Mouse (Mus musculus) forebrain, embryonic 14.5 days (tissue): ENCODE measurements around the gene Ap1m1. TPM values are rescaled to one million over a fixed set of nuclear protein-coding genes. Genes with fewer than 3 reads are reported as not detected.

Source experiments
- ATAC-seq: fragments of 200-750 bp; cut with Nextera tagmentation; 2 replicates; pipeline ENCODE4 v1.8.0; 2017; ENCODE audit warnings: mild to moderate bottlenecking, moderate library complexity
- DNase-seq: peaks from one replicate; pipeline ENCODE4 v3.0.0-alpha.2; 2015; ENCODE audit warnings: low spot score
- H3K27ac ChIP-seq: fragments of 300-500 bp; sonication (generic); 2 replicates; pipeline ENCODE4 v1.5.1; 2014; ENCODE audit warnings: low read depth, mild to moderate bottlenecking, control low read depth, low read length, moderate library complexity
- H3K27me3 ChIP-seq: fragments of 300-500 bp; sonication (generic); replicated peaks from 2 replicates; pipeline ENCODE4 v1.6.1; 2014; ENCODE audit warnings: low read length, control low read depth, mixed read lengths; ENCODE audit not compliant: control insufficient read depth, insufficient read depth
- H3K36me3 ChIP-seq: fragments of 300-500 bp; sonication (generic); 2 replicates; pipeline ENCODE4 v1.6.1; 2014; ENCODE audit warnings: low read length, control low read depth; ENCODE audit not compliant: control insufficient read depth, insufficient read depth
- H3K4me1 ChIP-seq: fragments of 300-500 bp; sonication (generic); 2 replicates; pipeline ENCODE4 v1.6.1; 2014; ENCODE audit warnings: antibody characterized with exemption, low read length, control low read depth; ENCODE audit not compliant: control insufficient read depth, insufficient read depth
- H3K4me2 ChIP-seq: fragments of 300-500 bp; sonication (generic); 2 replicates; pipeline ENCODE4 v1.6.1; 2014; ENCODE audit warnings: mild to moderate bottlenecking, control low read depth, low read length
- H3K4me3 ChIP-seq: fragments of 300-500 bp; sonication (generic); 2 replicates; pipeline ENCODE4 v1.5.1; 2014; ENCODE audit warnings: low read depth, low read length, control low read depth
- H3K9ac ChIP-seq: fragments of 300-500 bp; sonication (generic); 2 replicates; pipeline ENCODE4 v1.6.1; 2014; ENCODE audit warnings: mild to moderate bottlenecking, low read length, control low read depth, moderate library complexity
- H3K9me3 ChIP-seq: fragments of 300-500 bp; sonication (generic); replicated peaks from 2 replicates; pipeline ENCODE4 v1.6.1; 2016; ENCODE audit warnings: low read length, control low read depth, mixed read lengths; ENCODE audit not compliant: control insufficient read depth
- WGBS: fragments of 180-500 bp; shearing (Covaris S2); extraction: QIAGEN DNeasy Blood & Tissue Kit; methylation state at CpG from one replicate; pipeline ENCODE4 v1.1.7; 2014; 5-methylcytosine and 5-hydroxymethylcytosine counted together
- polyA plus RNA-seq: library from polyadenylated mRNA; unstranded; fragments of >200 nt; fragmentation: Nextera tagmentation; extraction: Ambion mirVana; gene quantifications from 2 replicates; pipeline ENCODE4 v1.2.1, GENCODE M21; 2014

The Ap1m1 gene
- polyA plus RNA-seq, 1 experiment from 2014 or later, result 214 TPM

DNA sequence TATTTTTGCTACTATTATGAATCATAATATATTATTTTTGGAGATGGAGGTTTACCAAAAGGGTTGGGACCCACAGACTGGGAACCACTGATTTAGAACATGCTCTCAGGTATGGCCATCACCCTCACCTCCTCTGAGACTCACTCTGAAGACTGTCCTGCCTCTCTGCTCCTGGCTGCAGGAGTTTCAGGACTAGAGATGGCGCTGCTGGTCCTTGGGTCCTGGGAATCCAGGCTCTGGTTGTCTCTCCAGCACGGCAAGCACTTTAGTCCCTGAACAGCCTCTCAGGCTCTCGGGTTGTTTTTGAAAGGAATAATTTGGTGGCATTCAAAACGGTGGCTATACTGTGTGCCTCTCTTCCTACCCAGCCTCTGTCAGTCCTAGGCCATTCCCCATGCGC lies 22.1 kb downstream of the Ap1m1 start:
- no peak for DNase-seq
- Histone ChIP-seq H3K36me3 (no peaks in the 10 kb centered on the region; the same call in 1 of the 2 replicates), H3K9me3 (no peaks in the 10 kb centered on the region), H3K27me3 (no peaks in the 10 kb centered on the region), H3K4me3 (no peak overlapping the region), H3K4me2 (no peak overlapping the region), H3K9ac (no peak overlapping the region), H3K27ac (no peak overlapping the region), H3K4me1 (no peaks in the 10 kb centered on the region)
- 55% methylated on average over 5 of the region's 5 CpGs for WGBS
- no peak for ATAC-seq

DNA sequence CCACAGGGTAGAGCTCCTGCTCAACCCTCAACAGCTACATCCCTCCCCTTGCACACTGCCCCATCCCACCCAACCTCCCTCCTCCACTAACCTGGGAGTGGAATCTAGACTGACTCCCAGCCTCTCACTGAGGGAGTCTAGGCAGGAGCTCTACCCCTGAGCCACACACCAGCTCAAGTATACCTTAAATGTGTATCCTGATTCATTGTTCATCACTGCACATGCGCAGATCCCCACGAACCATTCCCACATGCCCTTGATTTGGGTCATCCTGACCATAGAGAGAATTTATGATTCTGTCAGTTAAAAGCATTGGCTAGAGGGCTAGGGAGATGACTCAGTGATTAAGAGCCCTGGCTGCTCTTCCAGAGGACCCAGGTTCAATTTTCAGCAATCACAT lies 22.9 kb downstream of the Ap1m1 start:
- ATAC-seq (no peak), DNase-seq (no peak)
- no peak overlapping the region for H3K4me2 ChIP-seq
- H3K36me3 ChIP-seq, result no peaks in the 10 kb centered on the region
- H3K4me3 ChIP-seq, result no peak overlapping the region
- WGBS, result 79% methylated on average over 2 of the region's 2 CpGs
- no peaks in the 10 kb centered on the region for H3K27me3 ChIP-seq
- no peak overlapping the region for H3K9ac ChIP-seq
- no peaks in the 10 kb centered on the region for H3K4me1 ChIP-seq
- no peaks in the 10 kb centered on the region for H3K9me3 ChIP-seq
- no peak overlapping the region for H3K27ac ChIP-seq

GRCm38 (mm10) chr8:72263451-72263850 lies 23.6 kb downstream of the Ap1m1 start:
- Histone ChIP-seq H3K4me3 (no peak overlapping the region), H3K27ac (no peak overlapping the region), H3K9me3 (no peaks in the 10 kb centered on the region), H3K9ac (no peak overlapping the region), H3K27me3 (no peaks in the 10 kb centered on the region), H3K36me3 (no peaks in the 10 kb centered on the region), H3K4me1 (no peaks in the 10 kb centered on the region), H3K4me2 (no peak overlapping the region)
- ATAC-seq (no peak), DNase-seq (no peak)
- 75% methylated on average over 7 of the region's 7 CpGs for WGBS

DNA sequence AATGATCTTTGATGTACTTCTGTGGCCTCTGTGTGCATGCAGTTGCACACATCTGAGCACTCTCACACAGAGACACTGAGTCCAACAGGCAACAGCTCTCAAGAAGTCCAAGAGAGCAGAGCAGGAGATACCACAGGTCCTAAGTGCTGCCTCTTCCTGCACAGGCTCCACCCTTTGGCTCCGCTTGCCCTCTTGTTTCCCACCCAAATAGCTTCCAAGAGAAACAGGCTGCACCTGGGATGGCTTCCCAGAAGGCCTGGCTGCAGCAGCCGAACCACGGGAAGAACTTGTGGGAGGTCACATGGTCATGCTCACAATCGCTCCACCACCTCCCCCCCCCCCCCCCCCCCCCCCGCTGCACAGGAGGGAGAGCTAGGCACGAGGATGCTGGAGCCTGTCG lies 25.5 kb downstream of the Ap1m1 start:
- Histone ChIP-seq H3K9me3 (no peaks in the 10 kb centered on the region), H3K27ac (no peak overlapping the region), H3K4me1 (no peaks in the 10 kb centered on the region), H3K4me2 (no peak overlapping the region), H3K27me3 (no peaks in the 10 kb centered on the region), H3K4me3 (no peak overlapping the region), H3K9ac (no peak overlapping the region), H3K36me3 (no peaks in the 10 kb centered on the region)
- WGBS, result 57% methylated on average over 5 of the region's 7 CpGs
- ATAC-seq, result no peak
- no peak for DNase-seq

DNA sequence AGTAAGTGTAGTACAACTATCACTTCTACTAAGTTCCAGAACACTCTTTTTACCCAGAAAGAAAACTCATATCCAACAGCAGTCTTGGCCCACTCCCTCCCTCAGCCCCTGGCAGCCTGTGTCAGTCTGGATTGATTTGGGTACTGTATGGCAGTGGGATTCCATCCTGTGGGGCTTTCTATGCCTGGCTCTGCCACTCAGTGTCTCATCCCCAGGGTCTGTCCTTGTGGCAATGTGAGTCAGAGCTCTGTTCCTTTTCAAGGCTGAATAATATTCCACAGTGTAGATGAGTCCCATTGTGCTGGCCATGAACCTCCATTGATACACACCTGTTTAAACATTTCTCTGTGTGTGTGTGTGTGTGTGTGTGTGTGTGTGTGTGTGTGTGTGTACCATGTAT lies 26.9 kb downstream of the Ap1m1 start:
- no peak overlapping the region for H3K4me3 ChIP-seq
- no peaks in the 10 kb centered on the region for H3K36me3 ChIP-seq
- H3K27ac ChIP-seq, result no peak overlapping the region
- H3K4me1 ChIP-seq, result no peaks in the 10 kb centered on the region
- no peaks in the 10 kb centered on the region for H3K27me3 ChIP-seq
- ATAC-seq (no peak), DNase-seq (no peak)
- no peaks in the 10 kb centered on the region for H3K9me3 ChIP-seq
- no peak overlapping the region for H3K4me2 ChIP-seq
- no peak overlapping the region for H3K9ac ChIP-seq

- Histone ChIP-seq H3K27ac (no peak overlapping the region), H3K9me3 (no peaks in the 10 kb centered on the region), H3K4me2 (no peak overlapping the region), H3K27me3 (no peaks in the 10 kb centered on the region), H3K36me3 (no peaks in the 10 kb centered on the region), H3K9ac (no peak overlapping the region), H3K4me1 (no peaks in the 10 kb centered on the region), H3K4me3 (no peak overlapping the region)
- ATAC-seq, result no peak
- 99% methylated on average over 8 of the region's 8 CpGs for WGBS
- no peak for DNase-seq
Measured at GRCm38 (mm10) chr8:72267106-72267505, 27.3 kb downstream of the Ap1m1 start.

GRCm38 (mm10) chr8:72268356-72268755 lies 28.5 kb downstream of the Ap1m1 start:
- WGBS, result 89% methylated on average over 15 of the region's 15 CpGs
- Histone ChIP-seq H3K9me3 (no peaks in the 10 kb centered on the region), H3K4me1 (no peaks in the 10 kb centered on the region), H3K36me3 (no peaks in the 10 kb centered on the region), H3K9ac (no peak overlapping the region), H3K4me3 (no peak overlapping the region), H3K4me2 (no peak overlapping the region), H3K27ac (no peak overlapping the region; the same call in 1 of the 2 replicates), H3K27me3 (no peaks in the 10 kb centered on the region)
- no peak for ATAC-seq
- DNase-seq, result no peak

- no peak for ATAC-seq
- Histone ChIP-seq H3K4me1 (no peaks in the 10 kb centered on the region), H3K27me3 (no peaks in the 10 kb centered on the region), H3K9ac (no peak overlapping the region), H3K9me3 (no peaks in the 10 kb centered on the region), H3K4me3 (no peak overlapping the region), H3K4me2 (no peak overlapping the region), H3K36me3 (no peaks in the 10 kb centered on the region), H3K27ac (no peak overlapping the region)
- no peak for DNase-seq
- 89% methylated on average over 12 of the region's 12 CpGs for WGBS
Measured at GRCm38 (mm10) chr8:72270606-72271005, 30.8 kb downstream of the Ap1m1 start.

DNA sequence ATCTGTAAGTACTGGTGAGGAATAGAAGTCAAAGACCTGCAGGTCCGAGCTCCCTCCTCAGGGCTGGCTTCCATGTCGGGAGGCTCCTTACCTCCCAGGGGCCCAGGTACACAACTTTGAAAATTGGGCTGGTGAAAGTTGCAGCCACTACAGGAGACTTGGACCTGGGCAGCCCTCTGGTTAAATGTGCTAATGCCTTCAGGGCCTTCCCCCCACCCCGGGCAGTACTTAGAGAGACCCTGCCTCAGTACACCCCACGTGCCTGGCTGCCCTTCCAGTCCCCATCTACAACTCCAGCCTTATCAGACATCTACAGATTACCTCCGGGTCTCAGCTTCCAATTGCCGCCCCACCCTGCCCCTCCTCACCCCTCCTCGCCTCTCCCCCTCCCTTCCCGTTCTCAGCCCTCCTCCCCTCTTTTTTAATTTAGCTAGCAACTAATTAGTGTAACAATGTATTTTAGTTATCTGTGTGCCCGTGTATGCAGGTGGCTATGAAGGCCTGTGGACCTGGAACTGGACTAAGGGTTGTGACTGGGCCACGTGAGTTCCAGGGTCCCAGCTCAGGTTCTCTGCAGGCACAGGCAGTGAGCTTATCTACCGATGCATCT lies 31.3 kb downstream of the Ap1m1 start:
- Histone ChIP-seq H3K36me3 (no peaks in the 10 kb centered on the region), H3K27me3 (no peaks in the 10 kb centered on the region), H3K9me3 (no peaks in the 10 kb centered on the region), H3K4me3 (no peak overlapping the region), H3K4me1 (no peaks in the 10 kb centered on the region), H3K9ac (no peak overlapping the region), H3K4me2 (no peak overlapping the region), H3K27ac (no peak overlapping the region)
- no peak for ATAC-seq
- no peak for DNase-seq
- 71% methylated on average over 11 of the region's 11 CpGs for WGBS
